Mouse (Mus musculus) testis, adult 2 months (tissue): ENCODE measurements at regions not wholly inside any gene's neighbourhood (a gene's known extent, or its start where the extent isn't known, plus 50 kb on each side); places are given as distances from the start of the nearest gene placed in this dataset.

Source experiments
- H3K27ac ChIP-seq: fragments of 200-500 bp; 2 replicates; pipeline ENCODE4 v1.5.1; 2012; ENCODE audit warnings: low read depth, low read length; ENCODE audit not compliant: control insufficient read depth, insufficient read depth
- H3K27me3 ChIP-seq: fragments of 200-500 bp; 2 replicates; pipeline ENCODE4 v1.6.1; 2012; ENCODE audit warnings: mild to moderate bottlenecking, low read length, moderate library complexity; ENCODE audit not compliant: control insufficient read depth, insufficient read depth
- H3K36me3 ChIP-seq: fragments of 200-500 bp; 2 replicates; pipeline ENCODE4 v1.6.1; 2012; ENCODE audit warnings: mild to moderate bottlenecking, low read length; ENCODE audit not compliant: control insufficient read depth, insufficient read depth
- H3K4me1 ChIP-seq: fragments of 200-500 bp; 2 replicates; pipeline ENCODE4 v1.6.1; 2012; ENCODE audit warnings: low read length; ENCODE audit not compliant: control insufficient read depth, insufficient read depth
- H3K4me3 ChIP-seq: fragments of 200-500 bp; 2 replicates; pipeline ENCODE4 v1.5.1; 2012; ENCODE audit warnings: low read depth, mild to moderate bottlenecking, low read length, moderate library complexity, mixed read lengths; ENCODE audit not compliant: control insufficient read depth
- CTCF ChIP-seq: fragments of 200-500 bp; IDR thresholded peaks from 2 replicates; pipeline ENCODE4 v1.5.1; 2012; ENCODE audit warnings: low read depth, mild to moderate bottlenecking, inconsistent platforms, low read length, moderate library complexity; ENCODE audit not compliant: control insufficient read depth, insufficient read depth, insufficient replicate concordance
- POLR2A ChIP-seq: fragments of 200-500 bp; IDR thresholded peaks from 2 replicates; pipeline ENCODE4 v1.6.1; 2012; ENCODE audit warnings: low read depth, mild to moderate bottlenecking, inconsistent platforms, low read length, moderate library complexity; ENCODE audit not compliant: control insufficient read depth

GRCm38 (mm10) chr5:64536393-64537112, 266.6 kb upstream of the Klf3 start:
- no peak overlapping the region for H3K4me3 ChIP-seq
- H3K36me3 ChIP-seq, result no peaks in the 10 kb centered on the region
- no peak overlapping the region for H3K27ac ChIP-seq
- H3K4me1 ChIP-seq, result no peaks in the 10 kb centered on the region; the same call in 1 of the 2 replicates
- H3K27me3 ChIP-seq, result no peaks in the 10 kb centered on the region
- TF ChIP-seq POLR2A, result no peak
- TF ChIP-seq CTCF, result no peak

- no peak overlapping the region for H3K27ac ChIP-seq
- no peak overlapping the region for H3K4me3 ChIP-seq
- no peaks in the 10 kb centered on the region for H3K27me3 ChIP-seq
- no peaks in the 10 kb centered on the region for H3K36me3 ChIP-seq
- no peaks in the 10 kb centered on the region; the same call in 1 of the 2 replicates for H3K4me1 ChIP-seq
- TF ChIP-seq POLR2A (no peak), CTCF (no peak)
These were observed 265.9 kb upstream of the Klf3 start for GRCm38 (mm10) chr5:64537113-64537780.

- Histone ChIP-seq H3K36me3 (no peaks in the 10 kb centered on the region), H3K4me3 (no peak overlapping the region), H3K27ac (no peak overlapping the region), H3K4me1 (no peaks in the 10 kb centered on the region), H3K27me3 (no peaks in the 10 kb centered on the region)
- no peak for TF ChIP-seq CTCF
- TF ChIP-seq POLR2A, result no peak
These were observed 261.4 kb upstream of the Klf3 start for GRCm38 (mm10) chr5:64541765-64542164.

GRCm38 (mm10) chr5:64555931-64556330, 247.3 kb upstream of the Klf3 start:
- TF ChIP-seq POLR2A (no peak), CTCF (no peak)
- no peaks in the 10 kb centered on the region for H3K4me1 ChIP-seq

GRCm38 (mm10) chr5:64566451-64567390, 236.5 kb upstream of the Klf3 start:
- TF ChIP-seq CTCF (no peak), POLR2A (no peak)
- Histone ChIP-seq H3K4me3 (no peak overlapping the region), H3K27ac (no peak overlapping the region), H3K4me1 (no peaks in the 10 kb centered on the region), H3K36me3 (no peaks in the 10 kb centered on the region), H3K27me3 (no peaks in the 10 kb centered on the region)

More at GRCm38 (mm10) chr5:64555931-64556330, 247.3 kb upstream of the Klf3 start:
- no peak overlapping the region for H3K27ac ChIP-seq
- no peaks in the 10 kb centered on the region for H3K36me3 ChIP-seq
- no peak overlapping the region for H3K4me3 ChIP-seq
- H3K27me3 ChIP-seq, result no peaks in the 10 kb centered on the region

- Histone ChIP-seq H3K27me3 (no peaks in the 10 kb centered on the region), H3K4me1 (no peaks in the 10 kb centered on the region), H3K4me3 (no peak overlapping the region), H3K27ac (no peak overlapping the region), H3K36me3 (no peaks in the 10 kb centered on the region)
- TF ChIP-seq POLR2A (no peak), CTCF (no peak)
These were observed 235.4 kb upstream of the Klf3 start for GRCm38 (mm10) chr5:64567813-64568212.

GRCm38 (mm10) chr5:64568294-64568693, 234.9 kb upstream of the Klf3 start:
- no peak for TF ChIP-seq CTCF
- TF ChIP-seq POLR2A, result no peak
- Histone ChIP-seq H3K4me1 (no peaks in the 10 kb centered on the region), H3K4me3 (no peak overlapping the region), H3K27me3 (no peaks in the 10 kb centered on the region), H3K36me3 (no peaks in the 10 kb centered on the region), H3K27ac (no peak overlapping the region)
